Mouse (Mus musculus): ENCODE measurements around the gene Rcor3.

Gene Rcor3

GRCm38 (mm10) chr1:192137926-192138910 is at the start of gene Rcor3:
Gene Rcor3, minus strand, starts transcription at chr1:192138062.
- peak; percentile 81 for DNase-seq

- no peak for DNase-seq
These were observed 43.9 kb upstream of the Rcor3 start for GRCm38 (mm10) chr1:192181696-192182257.

GRCm38 (mm10) chr1:192179877-192180276 is 42.0 kb upstream of the Rcor3 start:
- DNase-seq, result no peak

- DNase-seq, result no peak
These were observed 33.6 kb upstream of the Rcor3 start for GRCm38 (mm10) chr1:192171477-192171876.

GRCm38 (mm10) chr1:192151179-192151578 is 13.3 kb upstream of the Rcor3 start:
- DNase-seq, result no peak

- no peak for DNase-seq
These were observed 2.5 kb upstream of the Rcor3 start for GRCm38 (mm10) chr1:192140313-192140712.

- DNase-seq, result no peak
These were observed 454 bp downstream of the Rcor3 start for GRCm38 (mm10) chr1:192137291-192137925.

GRCm38 (mm10) chr1:192136561-192137290 is 1.1 kb downstream of the Rcor3 start:
- peak; percentile 81 for DNase-seq

GRCm38 (mm10) chr1:192130202-192130601 is 7.7 kb downstream of the Rcor3 start:
- no peak for DNase-seq

GRCm38 (mm10) chr1:192128343-192128742 is 9.5 kb downstream of the Rcor3 start:
- DNase-seq, result no peak

GRCm38 (mm10) chr1:192125761-192126160 is 12.1 kb downstream of the Rcor3 start:
- DNase-seq, result no peak

GRCm38 (mm10) chr1:192116262-192116661 is 21.6 kb downstream of the Rcor3 start:
- no peak for DNase-seq

- no peak for DNase-seq
These were observed 22.5 kb downstream of the Rcor3 start for GRCm38 (mm10) chr1:192115378-192115777.

- no peak for DNase-seq
These were observed 28.7 kb downstream of the Rcor3 start for GRCm38 (mm10) chr1:192109169-192109568.

- peak; percentile 29 for DNase-seq
These were observed 30.5 kb downstream of the Rcor3 start for GRCm38 (mm10) chr1:192107352-192107751.

- no peak for DNase-seq
These were observed 31.9 kb downstream of the Rcor3 start for GRCm38 (mm10) chr1:192105902-192106389.

GRCm38 (mm10) chr1:192104021-192104420 is 33.8 kb downstream of the Rcor3 start:
- no peak for DNase-seq

- DNase-seq, result no peak
These were observed 34.7 kb downstream of the Rcor3 start for GRCm38 (mm10) chr1:192103176-192103575.

GRCm38 (mm10) chr1:192101359-192101758 is 36.5 kb downstream of the Rcor3 start:
- DNase-seq, result no peak

GRCm38 (mm10) chr1:192100742-192101141 is 37.1 kb downstream of the Rcor3 start:
- DNase-seq, result no peak

- no peak for DNase-seq
These were observed 42.2 kb downstream of the Rcor3 start for GRCm38 (mm10) chr1:192095626-192096025.

- DNase-seq, result peak; percentile 64
These were observed 43.3 kb downstream of the Rcor3 start for GRCm38 (mm10) chr1:192094451-192095170.
